Mouse (Mus musculus): ENCODE measurements around the gene Fto.

The Fto gene

DNA sequence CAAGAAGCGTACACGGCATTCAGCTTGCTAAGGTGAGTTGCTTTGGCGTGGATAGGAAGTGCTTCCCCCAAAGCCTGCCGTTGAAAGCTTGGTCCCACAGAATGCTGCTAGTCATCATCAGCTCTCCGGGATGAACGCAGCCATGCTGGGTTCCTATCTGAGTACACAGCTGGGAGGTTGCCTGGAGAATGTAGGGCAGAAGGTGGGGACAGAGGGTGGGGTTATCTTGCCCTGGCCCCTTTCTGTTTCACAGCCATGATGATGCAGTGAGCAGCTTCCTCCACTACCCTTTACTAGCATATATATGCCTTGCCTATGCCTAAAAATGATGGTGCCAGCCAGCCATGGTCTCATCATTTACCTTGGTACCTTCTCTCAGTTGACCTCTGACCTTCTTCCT lies 147.6 kb downstream of the Fto start:
- DNase-seq, result no peak

DNA sequence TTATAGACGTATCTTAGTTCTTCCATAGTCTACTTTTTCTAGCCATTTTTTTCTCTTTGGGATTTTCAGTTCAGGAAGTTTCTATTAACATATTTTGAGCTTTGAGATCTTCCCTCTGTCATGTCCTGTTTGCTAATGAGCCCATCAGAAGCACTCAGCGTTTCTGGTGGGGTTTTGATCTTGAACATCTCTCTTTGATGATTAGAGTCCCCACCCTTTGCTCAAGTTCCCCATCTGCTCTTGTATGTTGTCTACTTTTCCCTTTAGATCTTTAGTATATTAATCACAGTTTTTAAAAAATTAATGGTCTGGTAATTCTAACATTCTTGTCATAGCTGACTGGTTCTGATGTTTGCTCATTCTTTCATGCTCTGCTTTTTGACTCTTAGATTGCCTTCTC lies 150.4 kb downstream of the Fto start:
- DNase-seq, result no peak

DNA sequence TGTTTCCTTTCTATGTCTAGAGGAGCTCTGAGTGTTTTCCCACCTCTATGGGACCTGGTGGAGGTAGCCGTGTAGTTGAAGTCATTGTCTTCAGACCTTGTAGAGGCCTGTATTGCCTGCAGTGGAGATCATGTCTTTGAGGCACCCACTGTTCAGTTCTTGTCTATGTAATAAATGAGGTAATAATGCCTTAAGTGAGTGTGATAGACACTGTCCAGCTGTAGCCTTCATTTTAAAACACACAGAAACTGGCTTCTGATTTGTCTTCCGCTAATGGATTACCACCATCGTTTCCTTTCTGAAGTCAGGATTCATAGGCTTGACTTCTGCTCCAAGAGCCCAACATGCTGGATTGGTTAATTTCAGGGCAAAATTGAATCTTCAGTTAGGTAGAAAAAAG lies 154.1 kb downstream of the Fto start:
- DNase-seq, result no peak

DNA sequence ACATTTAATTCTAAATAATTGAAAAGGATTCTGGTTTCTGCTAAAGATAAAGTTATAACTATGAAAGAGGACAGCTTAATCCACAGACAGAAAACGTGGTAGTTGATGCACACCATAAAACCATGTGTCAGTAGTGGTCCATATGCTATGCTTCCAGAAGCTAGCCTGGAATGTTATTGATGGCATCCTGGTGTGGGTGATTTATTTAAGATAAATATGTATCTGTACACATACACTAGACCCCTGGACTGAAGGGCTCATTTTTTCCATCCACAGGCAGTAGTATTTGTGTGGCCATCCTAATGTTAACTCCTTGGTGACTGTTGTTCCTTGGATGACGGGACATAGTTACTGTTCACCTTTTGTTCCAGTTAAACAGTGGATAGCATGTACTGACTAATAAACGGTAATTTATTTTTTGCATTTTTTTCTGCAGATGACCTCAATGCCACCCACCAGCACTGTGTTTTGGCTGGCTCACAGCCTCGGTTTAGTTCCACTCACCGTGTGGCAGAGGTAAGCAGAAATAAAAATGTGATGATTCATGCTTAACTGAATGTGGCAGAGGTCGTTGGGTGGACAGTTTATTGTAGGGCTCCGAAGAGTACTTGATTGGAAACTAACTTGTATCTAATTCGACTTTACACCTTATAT lies 154.7 kb downstream of the Fto start:
- no peak for DNase-seq

DNA sequence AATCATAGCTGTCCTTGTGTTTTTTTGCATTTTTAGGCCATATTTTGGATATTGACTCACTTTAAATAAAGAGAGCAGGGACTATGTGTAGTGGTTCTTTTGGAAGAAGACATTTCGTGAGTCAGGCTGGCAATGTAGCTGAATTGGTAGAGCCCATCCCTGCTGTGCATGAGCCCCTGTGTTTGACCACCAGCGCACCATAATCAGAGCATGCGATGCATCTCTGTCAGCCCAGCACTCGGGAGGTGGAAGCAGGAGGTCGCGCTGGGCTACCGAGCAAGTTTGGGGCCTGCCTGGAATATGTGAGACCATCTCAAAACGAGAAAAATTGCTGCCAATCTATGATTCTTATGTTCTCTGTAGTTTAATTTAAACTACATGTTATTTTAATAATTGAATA lies 156.1 kb downstream of the Fto start:
- no peak for DNase-seq

DNA sequence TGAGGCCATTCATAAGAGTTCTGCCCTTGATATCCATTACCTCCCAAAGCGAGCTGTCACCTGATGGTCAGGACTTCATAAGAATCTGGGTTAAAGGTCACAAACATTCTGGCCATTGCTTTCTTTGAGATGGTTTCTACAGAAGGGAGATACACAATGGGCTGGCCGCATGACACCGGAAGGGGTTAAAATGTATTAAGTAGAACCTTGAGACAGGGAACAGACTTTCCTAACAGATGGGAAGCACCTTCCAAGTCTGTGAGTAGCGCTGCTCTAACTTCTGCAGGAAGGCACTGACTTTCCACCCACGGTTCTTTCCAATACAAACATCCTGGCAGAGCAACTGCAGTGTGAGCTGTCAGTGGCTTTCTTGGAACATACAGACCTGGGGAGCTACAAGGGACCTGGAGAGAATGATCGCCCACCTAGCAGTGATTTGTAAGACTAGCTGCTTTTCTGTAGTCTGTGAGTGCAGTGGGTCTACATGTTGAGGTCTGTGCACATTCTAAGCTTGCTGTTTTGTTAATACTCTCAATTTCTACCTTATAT lies 161.5 kb downstream of the Fto start:
- peak; percentile 21 for DNase-seq

DNA sequence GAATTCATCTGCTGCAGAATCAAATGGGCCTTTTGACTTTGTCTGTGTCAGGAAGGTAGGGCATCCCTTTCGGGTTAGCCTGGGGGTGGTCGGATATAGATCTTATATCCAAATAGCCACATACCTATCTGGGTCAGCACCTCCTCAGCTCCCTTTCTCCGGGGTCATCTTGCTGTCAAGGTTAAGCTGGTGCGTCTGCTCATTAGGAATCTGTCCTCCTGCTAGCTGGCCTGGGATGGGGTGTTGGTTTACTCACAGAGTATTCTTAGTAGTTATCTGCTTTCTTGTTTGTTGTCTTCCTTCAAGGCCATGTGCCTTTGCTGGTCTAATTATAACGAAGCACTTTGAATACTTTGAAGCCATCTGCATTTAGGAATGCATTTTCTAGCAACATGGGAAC lies 163.7 kb downstream of the Fto start:
- DNase-seq, result no peak

DNA sequence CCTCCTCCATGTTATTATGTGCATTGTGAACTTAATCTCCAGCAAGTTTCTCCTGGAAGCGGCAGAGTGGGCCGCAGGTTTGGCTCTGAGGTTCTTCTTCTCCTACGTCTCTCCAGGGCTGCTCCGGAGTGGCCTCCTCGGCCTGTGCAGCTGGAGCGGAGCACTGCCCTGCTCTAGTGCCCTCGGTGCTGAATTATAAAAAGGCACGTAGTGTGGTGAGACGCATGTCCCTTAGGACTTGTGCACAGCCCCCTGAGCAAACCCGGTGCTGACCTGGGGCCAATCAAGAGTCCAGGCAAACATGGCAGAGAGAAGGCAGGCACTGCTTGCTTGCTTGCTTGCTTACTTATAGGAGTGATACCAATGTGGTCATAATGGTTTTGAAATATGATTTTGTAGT lies 164.1 kb downstream of the Fto start:
- no peak for DNase-seq

DNA sequence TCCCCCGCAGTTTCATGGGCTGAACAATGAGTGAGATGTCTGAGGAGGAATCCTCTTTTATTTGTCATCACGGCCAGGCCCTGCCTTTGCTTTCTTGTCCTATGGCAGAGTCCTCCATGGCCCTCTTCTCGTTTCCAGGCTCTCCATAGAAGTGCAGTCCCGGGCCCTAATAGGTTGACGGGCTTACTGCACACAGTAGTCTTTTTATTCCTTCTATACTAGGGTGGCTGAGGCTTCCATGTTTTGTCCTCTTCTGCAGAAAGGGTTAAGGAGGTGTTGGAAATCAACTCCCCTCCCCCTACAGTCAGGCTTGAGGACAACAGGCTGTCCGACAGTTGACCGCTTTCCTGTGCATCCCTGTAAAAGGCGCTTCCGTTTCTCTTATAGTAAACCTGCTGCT lies 169.2 kb downstream of the Fto start:
- DNase-seq, result no peak

DNA sequence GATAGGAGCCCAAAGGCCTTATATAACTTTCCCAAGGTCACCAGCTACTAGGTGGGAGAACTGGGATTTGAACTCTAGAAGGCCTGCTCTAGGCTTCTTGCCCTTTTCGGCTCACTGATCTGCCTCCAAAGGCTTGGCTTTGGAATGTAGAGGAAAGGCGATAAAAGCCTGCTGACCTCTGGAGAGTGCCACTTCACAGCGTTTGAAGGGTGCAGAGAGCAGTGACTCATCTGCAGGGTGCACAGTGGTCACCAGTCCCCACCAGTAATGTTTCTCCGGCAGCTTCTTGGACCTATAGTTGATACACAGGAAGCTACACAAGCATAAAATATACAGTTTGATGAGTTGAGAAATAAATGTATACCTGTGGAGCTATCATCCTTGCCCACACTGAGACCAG lies 173.1 kb downstream of the Fto start:
- no peak for DNase-seq

DNA sequence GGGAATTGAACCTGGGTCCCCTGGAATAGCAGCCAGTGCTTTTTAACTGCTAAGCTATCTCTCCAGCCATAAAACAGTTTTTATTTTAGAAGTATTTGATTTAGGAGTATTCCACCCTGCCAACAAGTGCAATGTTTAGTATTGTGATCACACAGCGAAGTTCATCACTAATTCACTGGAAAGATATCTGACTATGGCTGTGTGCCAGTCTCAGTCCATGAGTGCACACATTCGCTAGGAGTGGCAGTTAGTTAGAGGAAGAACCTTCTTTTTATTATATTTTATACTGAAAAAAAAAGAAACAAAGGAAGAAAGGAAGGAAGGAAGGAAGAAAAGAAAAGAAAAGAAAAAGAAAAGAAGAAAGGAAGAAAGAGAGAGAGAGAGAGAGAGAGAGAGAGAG lies 174.1 kb downstream of the Fto start:
- DNase-seq, result no peak

DNA sequence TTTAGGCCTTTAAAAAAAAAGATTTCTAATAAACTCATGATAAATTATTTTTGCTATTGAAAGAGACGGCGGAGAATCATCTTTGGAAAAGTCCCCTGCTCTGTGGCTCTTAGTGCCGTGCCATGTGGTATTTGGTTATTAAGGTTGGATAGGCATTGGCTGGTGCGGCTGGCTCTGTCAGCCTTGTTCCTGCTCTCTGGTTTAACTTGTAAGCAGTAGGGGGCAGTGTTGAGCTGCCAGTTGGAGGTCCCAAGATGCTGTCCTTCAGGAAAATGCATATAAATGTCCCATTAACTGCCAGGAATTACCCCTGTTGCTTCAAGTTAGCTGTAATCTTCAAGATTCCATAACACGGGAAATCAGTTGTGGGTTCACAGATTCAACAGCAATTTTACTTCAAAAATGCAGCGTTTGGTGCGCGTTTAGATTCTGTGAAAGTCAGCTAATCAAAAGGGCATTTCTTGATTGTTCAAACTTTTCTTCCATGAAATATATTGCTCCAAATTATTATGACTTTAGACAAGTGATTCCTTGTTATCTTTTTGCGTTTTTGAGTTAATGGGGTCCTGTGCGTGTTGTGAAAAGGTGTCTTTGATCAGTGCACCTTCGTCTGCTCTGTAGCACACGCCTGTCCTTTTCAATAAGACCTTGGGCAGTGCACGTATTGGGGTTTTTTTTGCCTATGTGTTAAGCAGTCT lies 174.9 kb downstream of the Fto start:
- peak; percentile 41 for DNase-seq

DNA sequence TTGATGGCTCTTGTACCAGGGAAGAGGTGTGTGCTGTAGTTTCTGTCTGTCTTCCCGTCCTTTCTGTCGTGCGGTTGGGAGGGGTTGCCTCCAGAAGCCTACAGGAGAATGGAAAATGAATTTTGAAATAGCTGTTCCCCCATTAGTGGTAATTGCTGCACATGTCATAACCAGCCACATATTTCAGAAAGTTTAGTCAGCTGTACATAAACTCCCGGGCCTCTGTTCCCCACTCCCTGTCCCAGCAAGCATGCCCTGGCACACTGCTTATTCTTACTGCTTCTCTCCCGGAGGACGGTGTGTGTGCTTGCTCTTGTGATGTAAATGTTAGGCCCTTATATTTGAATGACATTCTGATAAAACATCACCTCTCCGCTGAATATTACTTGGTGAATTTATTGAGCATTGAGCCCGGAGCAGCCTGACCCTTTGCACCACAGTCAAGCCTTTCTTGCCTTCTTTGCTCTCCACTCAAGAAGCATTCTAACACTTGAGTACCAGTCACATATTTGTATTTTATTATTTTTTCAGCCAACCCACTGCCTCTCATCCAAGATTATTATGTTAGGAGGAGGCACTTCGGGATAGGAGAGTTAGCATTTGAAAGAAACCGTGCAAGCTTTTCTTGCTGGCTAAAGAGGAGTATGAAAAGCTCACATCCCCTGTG lies 175.6 kb downstream of the Fto start:
- no peak for DNase-seq

DNA sequence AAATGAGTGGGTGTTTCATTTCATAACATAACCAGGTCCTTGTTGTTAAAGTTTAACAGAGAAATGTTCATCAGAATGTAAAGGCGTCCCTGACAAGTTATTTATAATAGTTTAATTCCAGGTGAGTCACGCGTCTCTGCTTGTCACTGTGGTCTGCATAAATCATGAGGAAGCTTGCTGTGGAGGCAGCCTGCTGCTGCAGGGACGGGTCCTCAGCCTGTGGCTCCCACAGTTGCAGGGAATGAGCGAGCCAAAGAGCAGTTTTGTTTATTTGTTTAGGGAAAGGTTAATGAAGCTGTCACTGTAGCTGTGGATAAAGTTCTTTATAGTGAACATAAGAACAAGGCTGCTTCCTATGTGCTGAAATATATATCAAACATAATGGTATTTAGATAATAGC lies 176.7 kb downstream of the Fto start:
- no peak for DNase-seq

DNA sequence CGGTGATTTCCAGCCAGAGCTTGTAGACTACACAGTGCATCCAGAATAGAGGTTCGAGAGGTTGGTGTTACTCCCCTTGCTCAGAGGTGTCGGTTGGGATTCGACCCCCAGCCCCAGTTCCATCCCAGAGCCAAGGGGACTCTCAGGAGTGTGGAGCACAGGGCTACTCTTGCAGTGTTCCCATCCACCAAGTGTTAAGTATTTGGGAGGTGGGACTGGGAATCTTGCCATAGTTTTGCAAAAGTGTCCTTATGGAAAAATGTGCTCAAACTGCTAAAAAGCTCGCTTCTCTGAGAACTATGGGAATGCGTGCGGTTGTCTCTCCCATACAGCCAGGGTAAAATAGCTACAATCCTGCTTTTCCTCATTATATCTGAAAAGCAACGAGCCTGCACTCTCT lies 180.0 kb downstream of the Fto start:
- DNase-seq, result no peak

DNA sequence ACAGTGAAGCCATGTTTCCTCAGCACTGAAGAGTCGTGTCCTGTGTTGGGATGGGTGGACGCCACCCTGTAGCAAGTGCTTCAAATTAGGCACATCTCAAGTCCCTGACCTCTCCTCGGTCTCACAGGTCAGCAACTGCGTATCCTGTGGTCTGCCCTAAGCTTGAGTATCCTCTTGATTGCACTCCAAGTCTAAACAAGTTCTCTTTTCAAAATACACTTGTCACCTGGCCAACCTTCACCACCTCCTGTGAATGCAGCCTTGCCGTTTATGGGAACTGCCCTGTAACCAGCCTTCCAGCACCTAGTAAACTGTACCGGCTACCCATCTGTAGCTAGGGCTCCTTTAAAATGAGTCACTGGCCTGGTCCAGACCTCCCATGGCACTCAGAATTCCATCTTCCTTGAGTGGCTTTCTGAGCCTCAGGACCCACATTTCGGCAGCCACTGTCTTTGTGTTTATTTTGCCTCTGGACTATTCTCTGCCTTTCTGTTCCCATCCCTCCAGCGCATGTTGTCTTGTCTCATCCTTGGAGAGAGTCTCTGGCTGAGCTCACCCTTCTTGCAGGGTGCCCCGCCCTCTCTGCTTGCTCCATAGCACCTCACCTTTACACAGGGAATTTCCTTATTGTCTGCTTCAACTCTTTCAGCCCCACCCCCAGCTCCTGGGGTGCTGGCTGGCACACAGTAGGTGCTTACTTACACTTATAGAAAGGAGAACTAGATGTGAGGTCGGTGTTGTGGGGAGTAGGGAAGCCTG lies 181.4 kb downstream of the Fto start:
- no peak for DNase-seq

DNA sequence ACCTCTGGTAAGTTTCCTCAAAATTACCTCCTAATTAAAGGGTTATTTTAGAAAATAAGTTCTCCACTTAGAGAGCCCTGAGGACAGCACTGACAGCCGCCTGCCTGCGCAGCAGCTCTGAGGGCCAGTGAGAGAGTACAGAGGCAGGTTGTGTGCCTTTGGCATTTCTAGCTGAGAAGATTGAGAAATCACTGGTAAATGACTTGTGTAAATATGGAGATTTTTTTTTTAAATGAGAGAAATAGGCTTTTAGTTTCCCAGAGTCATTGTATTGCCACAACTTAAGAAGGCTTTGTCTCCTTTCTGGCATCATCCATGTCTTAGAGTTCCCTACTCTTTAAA lies 181.9 kb downstream of the Fto start:
- no peak for DNase-seq

DNA sequence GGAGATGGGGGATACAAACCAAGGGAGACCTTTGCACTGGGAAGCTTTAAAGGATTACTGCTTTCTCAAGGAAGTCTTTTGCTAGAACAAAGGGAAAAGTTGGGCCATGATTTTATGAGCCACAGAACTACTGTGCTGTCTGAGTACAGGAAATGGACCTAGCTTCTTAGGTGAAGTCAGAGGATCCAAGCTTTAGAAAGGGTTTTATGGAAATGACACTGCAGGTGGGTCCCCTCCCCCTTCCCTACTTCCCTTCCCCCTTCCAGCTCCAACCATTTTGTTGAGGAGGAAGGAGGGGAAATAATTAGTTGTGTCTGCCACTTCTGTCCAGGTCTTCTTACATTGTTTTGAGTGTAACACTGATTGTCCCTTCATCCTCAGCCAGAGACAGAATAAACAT lies 182.7 kb downstream of the Fto start:
- no peak for DNase-seq

DNA sequence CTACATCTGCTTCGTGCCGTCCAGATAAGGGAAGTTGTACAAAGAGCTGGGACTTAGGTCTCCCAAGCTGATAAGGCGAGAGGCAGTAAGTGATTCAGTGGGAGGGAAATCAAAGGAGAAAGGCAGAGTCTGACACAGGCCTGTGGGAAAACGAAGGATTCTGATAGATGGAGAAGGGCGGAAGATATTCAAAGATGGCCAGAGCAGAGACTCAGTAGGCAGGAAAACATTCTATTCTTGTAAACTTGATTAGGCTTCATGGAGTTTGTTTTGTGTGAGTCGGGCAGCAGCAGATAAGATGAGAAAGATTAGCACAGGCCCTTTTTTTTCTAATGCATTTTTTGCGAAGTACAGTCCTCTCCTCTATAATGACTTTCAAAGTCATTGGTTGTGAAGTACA lies 183.6 kb downstream of the Fto start:
- no peak for DNase-seq

DNA sequence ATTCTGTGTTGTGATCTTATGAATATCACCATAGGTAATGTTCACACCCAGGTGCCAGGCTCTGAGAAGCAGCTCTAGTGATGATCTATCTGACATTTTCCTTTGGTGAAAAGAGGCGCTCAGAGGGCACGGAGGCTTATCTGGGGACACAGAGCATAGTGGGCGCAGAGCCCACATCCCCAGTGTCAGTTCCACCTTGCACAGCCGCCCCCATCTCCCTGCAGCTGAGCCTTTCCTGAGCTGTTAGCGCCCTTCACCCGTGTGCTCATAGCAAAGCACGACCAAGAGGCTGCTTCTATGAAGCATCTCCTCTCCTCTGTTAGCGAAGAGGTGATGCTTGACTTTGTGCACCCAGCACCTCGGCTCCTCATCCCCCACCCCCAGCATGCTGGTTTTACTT lies 185.3 kb downstream of the Fto start:
- no peak for DNase-seq

DNA sequence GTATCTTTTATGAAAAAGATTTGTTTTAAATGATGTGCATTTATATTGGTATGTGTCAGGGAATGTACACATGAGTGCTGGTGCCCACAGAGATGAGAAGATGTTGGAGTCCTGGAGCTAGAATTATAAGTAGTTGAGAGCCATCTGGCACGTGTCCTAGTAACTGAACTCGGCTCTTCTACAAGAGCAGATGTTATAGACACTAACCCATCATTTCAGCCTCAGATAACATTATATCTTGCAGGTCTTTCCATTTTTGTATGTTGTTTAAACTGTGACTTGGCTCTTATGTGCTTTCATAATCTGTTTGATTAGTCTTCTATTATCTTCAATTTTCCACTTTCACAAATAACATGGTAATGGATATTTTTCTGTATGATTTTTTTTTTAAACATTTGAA lies 186.0 kb downstream of the Fto start:
- no peak for DNase-seq

DNA sequence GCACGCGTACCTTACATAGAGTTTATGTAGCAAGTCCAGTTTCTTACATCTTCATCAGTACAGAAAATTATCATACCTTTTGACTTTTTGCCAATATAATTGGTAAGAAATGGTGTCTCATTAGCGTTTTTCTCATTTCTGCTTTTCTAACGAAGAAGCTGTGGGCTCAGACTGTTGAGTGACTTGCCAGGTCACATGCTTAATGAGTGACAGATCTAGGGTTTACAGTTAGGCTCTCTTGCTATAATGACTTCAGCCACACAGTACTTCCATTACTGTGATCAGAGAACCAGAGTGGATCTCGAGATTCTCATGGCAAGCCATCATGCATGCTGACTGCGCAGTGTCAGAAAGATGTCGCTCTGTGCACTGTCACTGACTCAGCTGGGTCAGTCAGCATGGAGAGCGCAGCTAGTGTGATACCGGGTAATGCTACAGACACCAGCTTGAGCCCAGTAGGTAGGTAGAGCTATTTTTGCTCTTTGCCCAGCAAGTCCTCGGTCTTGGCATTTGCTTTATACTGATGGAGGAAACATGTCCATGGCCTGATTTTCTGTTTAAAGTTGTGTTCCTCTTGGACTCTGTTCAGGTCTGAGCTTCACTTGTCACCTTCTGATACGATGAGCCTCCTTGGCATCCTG lies 188.8 kb downstream of the Fto start:
- no peak for DNase-seq

DNA sequence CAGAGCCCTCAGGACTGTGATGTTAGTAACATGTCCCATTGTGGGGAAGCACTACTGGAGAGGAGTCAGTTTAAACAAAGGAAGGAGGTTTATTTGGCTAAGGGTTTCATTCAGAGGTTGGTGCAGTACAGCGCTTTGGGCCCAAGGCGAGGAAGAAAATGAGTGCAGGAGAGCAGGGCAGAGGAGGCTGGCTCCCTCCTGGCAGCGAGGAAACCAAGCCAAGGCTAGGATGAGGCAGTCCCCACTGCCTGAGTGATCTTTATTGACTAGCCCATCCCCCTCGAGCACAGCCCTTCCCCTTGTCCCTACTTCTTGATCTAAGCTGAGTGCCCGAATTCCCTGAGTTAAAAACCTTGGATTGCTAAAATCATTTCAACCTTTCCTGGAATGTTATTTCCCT lies 189.5 kb downstream of the Fto start:
- no peak for DNase-seq
